Mouse (Mus musculus) midbrain, embryonic 12.5 days (tissue): ENCODE measurements around the gene Syt14. TPM values are rescaled to one million over a fixed set of nuclear protein-coding genes. Genes with fewer than 3 reads are reported as not detected.

ENCODE experiments used
- ATAC-seq: fragments of 200-750 bp; cut with Nextera tagmentation; 2 replicates; pipeline ENCODE4 v1.8.0; 2017; ENCODE audit warnings: low read depth, moderate TSS enrichment, moderate library complexity; ENCODE audit not compliant: low FRiP score
- H3K27ac ChIP-seq: fragments of 300-500 bp; sonication (generic); replicated peaks from 2 replicates; pipeline ENCODE4 v1.5.1; 2016; ENCODE audit warnings: mild to moderate bottlenecking
- H3K27me3 ChIP-seq: fragments of 300-500 bp; sonication (generic); 2 replicates; pipeline ENCODE4 v1.6.1; 2016; ENCODE audit warnings: mild to moderate bottlenecking
- H3K36me3 ChIP-seq: fragments of 300-500 bp; sonication (generic); 2 replicates; pipeline ENCODE4 v1.6.1; 2016
- H3K4me1 ChIP-seq: fragments of 300-500 bp; sonication (generic); 2 replicates; pipeline ENCODE4 v1.6.1; 2016
- H3K4me2 ChIP-seq: fragments of 300-500 bp; sonication (generic); replicated peaks from 2 replicates; pipeline ENCODE4 v1.6.1; 2016; ENCODE audit warnings: mild to moderate bottlenecking, moderate library complexity
- H3K4me3 ChIP-seq: fragments of 300-500 bp; sonication (generic); 2 replicates; pipeline ENCODE4 v1.5.1; 2016; ENCODE audit warnings: mild to moderate bottlenecking
- H3K9ac ChIP-seq: fragments of 300-500 bp; sonication (generic); replicated peaks from 2 replicates; pipeline ENCODE4 v1.6.1; 2016; ENCODE audit warnings: mild to moderate bottlenecking, moderate library complexity
- H3K9me3 ChIP-seq: fragments of 300-500 bp; sonication (generic); 2 replicates; pipeline ENCODE4 v1.6.1; 2016; ENCODE audit warnings: mild to moderate bottlenecking
- WGBS: fragments of 180-500 bp; shearing (Covaris S2); methylation state at CpG from one replicate; pipeline ENCODE4 v1.1.7; 2016; 5-methylcytosine and 5-hydroxymethylcytosine counted together
- polyA plus RNA-seq: library from polyadenylated mRNA; unstranded; fragments of >200 nt; fragmentation: Nextera tagmentation; extraction: Ambion mirVana; gene quantifications from 2 replicates; pipeline ENCODE4 v1.2.1, GENCODE M21; 2016

Gene Syt14
- polyA plus RNA-seq, 1 experiment from 2014 or later, result 8.8 TPM

DNA sequence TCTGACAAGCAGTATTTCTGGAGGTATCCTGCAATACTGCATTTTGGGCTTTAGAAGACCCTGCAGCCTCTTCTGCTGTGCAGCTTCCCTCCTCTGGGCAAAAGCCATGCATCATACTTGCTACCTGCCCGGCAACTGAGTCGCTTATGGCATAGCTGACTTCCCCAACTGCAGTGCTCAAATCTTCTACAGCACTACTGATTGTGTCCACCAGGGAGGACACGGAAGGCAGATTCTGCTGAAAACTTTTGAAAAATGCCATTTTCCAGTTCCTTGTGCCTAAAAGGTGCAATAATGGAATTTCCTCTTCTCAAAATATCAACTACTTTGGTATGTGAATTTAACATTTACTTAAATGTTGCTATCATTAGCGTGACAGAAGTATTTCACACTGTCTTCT lies 51.2 kb downstream of the Syt14 start:
- Histone ChIP-seq H3K4me3 (no peak overlapping the region), H3K4me2 (no peak overlapping the region), H3K36me3 (no peaks in the 10 kb centered on the region), H3K4me1 (no peaks in the 10 kb centered on the region), H3K27me3 (no peaks in the 10 kb centered on the region), H3K27ac (no peak overlapping the region), H3K9ac (no peak overlapping the region), H3K9me3 (no peaks in the 10 kb centered on the region)
- 90% methylated on average over 4 of the region's 4 CpGs for WGBS
- ATAC-seq, result no peak

GRCm38 (mm10) chr1:192981658-192982057 lies 53.9 kb downstream of the Syt14 start:
- Histone ChIP-seq H3K4me1 (no peaks in the 10 kb centered on the region), H3K4me3 (no peak overlapping the region), H3K9ac (no peak overlapping the region), H3K27me3 (no peaks in the 10 kb centered on the region), H3K36me3 (no peaks in the 10 kb centered on the region), H3K4me2 (no peak overlapping the region), H3K9me3 (no peaks in the 10 kb centered on the region), H3K27ac (no peak overlapping the region)
- ATAC-seq, result no peak
- 93% methylated on average over 3 of the region's 3 CpGs for WGBS

GRCm38 (mm10) chr1:192981120-192981519 lies 54.5 kb downstream of the Syt14 start:
- Histone ChIP-seq H3K4me3 (no peak overlapping the region), H3K27ac (no peak overlapping the region), H3K9me3 (no peaks in the 10 kb centered on the region), H3K27me3 (no peaks in the 10 kb centered on the region), H3K4me2 (no peak overlapping the region), H3K4me1 (no peaks in the 10 kb centered on the region), H3K36me3 (no peaks in the 10 kb centered on the region), H3K9ac (no peak overlapping the region)
- 84% methylated on average over 1 of the region's 1 CpGs for WGBS
- no peak for ATAC-seq

GRCm38 (mm10) chr1:192962323-192962722 lies 73.3 kb downstream of the Syt14 start:
- 84% methylated on average over 5 of the region's 5 CpGs for WGBS
- H3K4me1 ChIP-seq, result no peaks in the 10 kb centered on the region
- no peak overlapping the region for H3K4me2 ChIP-seq
- H3K27ac ChIP-seq, result no peak overlapping the region
- ATAC-seq, result no peak
- H3K9me3 ChIP-seq, result no peaks in the 10 kb centered on the region
- H3K9ac ChIP-seq, result no peak overlapping the region
- H3K27me3 ChIP-seq, result no peaks in the 10 kb centered on the region
- peaks cover 7% of the 10 kb centered on the region for H3K36me3 ChIP-seq
- H3K4me3 ChIP-seq, result no peak overlapping the region

GRCm38 (mm10) chr1:192947839-192948173 lies 87.8 kb downstream of the Syt14 start:
- no peaks in the 10 kb centered on the region for H3K9me3 ChIP-seq
- H3K27me3 ChIP-seq, result no peaks in the 10 kb centered on the region
- peak; percentile 60 for ATAC-seq
- no peaks in the 10 kb centered on the region for H3K36me3 ChIP-seq
- no peak overlapping the region for H3K4me2 ChIP-seq
- peaks cover 6% of the 10 kb centered on the region for H3K4me1 ChIP-seq
- H3K9ac ChIP-seq, result no peak overlapping the region
- H3K4me3 ChIP-seq, result no peak overlapping the region
- WGBS, result 15% methylated on average over 2 of the region's 2 CpGs
- peak overlapping the region; percentile 52 for H3K27ac ChIP-seq

- Histone ChIP-seq H3K9ac (no peak overlapping the region), H3K4me1 (peaks cover 6% of the 10 kb centered on the region), H3K36me3 (no peaks in the 10 kb centered on the region), H3K4me2 (no peak overlapping the region), H3K4me3 (no peak overlapping the region), H3K27ac (peak overlapping the region; percentile 52), H3K27me3 (no peaks in the 10 kb centered on the region), H3K9me3 (no peaks in the 10 kb centered on the region)
- 36% methylated on average over 1 of the region's 1 CpGs for WGBS
- no peak; the same call in 1 of the 2 replicates for ATAC-seq
Measured at GRCm38 (mm10) chr1:192947170-192947838, 88.3 kb downstream of the Syt14 start.

DNA sequence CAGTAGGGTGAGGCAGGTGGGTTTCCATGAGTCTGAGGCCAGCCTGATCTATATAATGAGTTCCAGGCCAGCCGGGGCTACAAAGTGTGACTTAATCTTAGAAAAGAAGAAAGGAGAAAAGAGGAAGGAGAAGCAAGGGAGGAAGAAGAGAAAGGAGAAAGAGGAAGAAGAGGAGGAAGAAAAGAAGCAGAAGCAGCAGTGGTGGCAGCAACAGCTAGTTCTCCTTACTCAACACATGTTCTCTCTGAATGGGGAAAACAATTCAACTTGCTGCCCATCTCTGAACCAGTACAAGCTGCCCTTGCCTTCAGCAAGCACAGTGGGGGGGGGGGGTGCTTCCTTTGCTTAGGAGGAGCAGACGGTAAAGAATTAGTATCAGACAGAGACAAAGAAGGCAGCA lies 96.5 kb downstream of the Syt14 start:
- Histone ChIP-seq H3K27me3 (no peaks in the 10 kb centered on the region), H3K9me3 (no peaks in the 10 kb centered on the region), H3K4me3 (no peak overlapping the region), H3K9ac (no peak overlapping the region), H3K4me2 (no peak overlapping the region), H3K4me1 (no peaks in the 10 kb centered on the region; the same call in 1 of the 2 replicates), H3K27ac (no peak overlapping the region), H3K36me3 (no peaks in the 10 kb centered on the region)
- 63% methylated on average over 2 of the region's 2 CpGs for WGBS
- no peak for ATAC-seq

DNA sequence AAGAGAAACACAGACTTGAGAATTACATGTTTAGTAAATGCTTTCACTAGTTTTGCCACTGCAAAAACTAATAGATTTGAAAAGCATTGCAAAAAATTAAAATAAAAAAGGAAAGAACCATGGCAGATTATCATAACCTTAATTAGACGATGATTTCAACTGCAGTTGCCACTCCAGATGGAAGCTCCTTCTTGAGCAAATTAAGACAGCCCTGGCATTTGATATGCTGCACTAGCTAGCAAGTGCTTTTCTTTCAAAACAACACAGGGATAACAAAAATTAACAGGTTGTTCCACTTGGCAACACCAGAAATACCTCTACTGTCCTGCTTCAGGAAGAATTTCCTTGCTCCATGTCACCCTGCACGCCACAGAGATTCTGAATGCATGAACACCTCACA lies 97.6 kb downstream of the Syt14 start:
- 95% methylated on average over 2 of the region's 2 CpGs for WGBS
- Histone ChIP-seq H3K36me3 (no peaks in the 10 kb centered on the region), H3K27ac (no peak overlapping the region), H3K4me1 (no peaks in the 10 kb centered on the region; the same call in 1 of the 2 replicates), H3K9me3 (no peaks in the 10 kb centered on the region), H3K27me3 (no peaks in the 10 kb centered on the region), H3K4me2 (no peak overlapping the region), H3K4me3 (no peak overlapping the region), H3K9ac (no peak overlapping the region)
- ATAC-seq, result no peak

DNA sequence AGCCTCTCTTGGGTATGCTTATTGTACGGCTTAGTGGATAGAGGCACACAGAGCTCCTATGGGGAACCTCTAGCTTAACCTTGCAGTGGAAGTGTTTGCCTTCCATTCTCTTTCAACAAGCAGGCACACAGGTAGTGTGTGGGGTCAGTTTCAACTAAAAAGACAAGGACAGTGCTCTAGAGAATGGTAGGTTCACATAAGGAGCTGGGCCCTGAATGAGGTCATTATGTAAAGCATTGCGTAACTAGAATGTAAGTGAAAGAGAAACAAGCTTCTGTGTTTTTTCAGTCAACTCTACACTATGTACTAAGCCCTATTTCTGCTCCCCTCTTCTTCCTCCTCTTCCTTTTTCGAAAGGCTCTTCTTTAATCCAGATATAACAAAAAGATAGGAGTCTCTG lies 103.8 kb downstream of the Syt14 start:
- ATAC-seq, result no peak
- H3K4me3 ChIP-seq, result no peak overlapping the region
- H3K27me3 ChIP-seq, result no peaks in the 10 kb centered on the region
- no peaks in the 10 kb centered on the region for H3K9me3 ChIP-seq
- H3K36me3 ChIP-seq, result peaks cover 21% of the 10 kb centered on the region
- H3K9ac ChIP-seq, result no peak overlapping the region
- no peaks in the 10 kb centered on the region for H3K4me1 ChIP-seq
- WGBS, result 87% methylated on average over 3 of the region's 3 CpGs
- no peak overlapping the region for H3K4me2 ChIP-seq
- H3K27ac ChIP-seq, result no peak overlapping the region

GRCm38 (mm10) chr1:192912101-192912728 lies 123.4 kb downstream of the Syt14 start:
- no peak for ATAC-seq
- no peaks in the 10 kb centered on the region for H3K27me3 ChIP-seq

DNA sequence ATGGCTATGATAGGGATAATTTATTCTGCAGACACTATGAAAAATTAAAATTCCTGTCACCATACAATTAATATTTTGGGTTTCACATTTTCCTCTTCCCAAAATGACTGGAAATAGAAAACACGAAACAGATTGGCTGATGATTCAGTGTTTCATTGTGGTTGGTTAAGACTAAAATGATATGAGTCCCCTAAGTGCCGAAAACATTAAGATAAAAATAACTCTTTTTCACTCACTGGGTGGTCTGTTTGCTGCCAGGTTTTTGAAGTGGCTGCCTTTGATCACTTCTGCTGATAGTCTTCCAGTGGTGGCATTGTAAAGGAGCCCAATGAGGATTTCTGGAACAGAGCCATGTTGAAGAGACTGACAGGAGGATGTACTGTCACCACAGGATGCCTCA lies 134.1 kb downstream of the Syt14 start:
- ATAC-seq, result no peak
- Histone ChIP-seq H3K9me3 (no peaks in the 10 kb centered on the region), H3K27me3 (no peaks in the 10 kb centered on the region), H3K36me3 (peaks cover 4% of the 10 kb centered on the region; the same call in 1 of the 2 replicates), H3K27ac (no peak overlapping the region), H3K4me3 (no peak overlapping the region), H3K9ac (no peak overlapping the region), H3K4me2 (no peak overlapping the region), H3K4me1 (no peaks in the 10 kb centered on the region)
- 87% methylated on average over 2 of the region's 2 CpGs for WGBS

More at GRCm38 (mm10) chr1:192912101-192912728, 123.4 kb downstream of the Syt14 start:
- H3K36me3 ChIP-seq, result peaks cover 7% of the 10 kb centered on the region; the same call in 1 of the 2 replicates
- no peak overlapping the region for H3K4me2 ChIP-seq
- H3K4me3 ChIP-seq, result no peak overlapping the region
- H3K9ac ChIP-seq, result no peak overlapping the region
- 70% methylated on average over 3 of the region's 3 CpGs for WGBS
- no peak overlapping the region for H3K27ac ChIP-seq
- H3K9me3 ChIP-seq, result no peaks in the 10 kb centered on the region
- no peaks in the 10 kb centered on the region for H3K4me1 ChIP-seq

DNA sequence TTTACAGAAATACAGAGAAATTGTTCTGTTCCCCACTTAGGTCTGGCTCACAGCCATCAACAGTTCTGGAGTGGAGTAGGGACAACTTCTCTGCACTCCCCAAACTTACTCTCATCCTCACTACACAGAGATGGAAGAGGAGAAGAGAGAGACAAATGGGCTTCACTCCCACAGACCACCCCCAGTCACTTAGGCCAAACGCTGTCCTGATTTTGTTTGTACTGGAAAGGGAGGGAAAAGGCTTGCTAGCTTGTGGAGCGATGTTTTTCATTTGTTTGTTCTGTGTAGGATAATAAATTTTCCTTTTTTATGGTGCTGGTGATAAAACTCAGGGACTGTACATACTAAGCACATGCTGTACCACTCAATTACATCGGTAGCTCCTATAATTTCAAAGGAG lies 134.7 kb downstream of the Syt14 start:
- no peak overlapping the region for H3K27ac ChIP-seq
- no peaks in the 10 kb centered on the region for H3K27me3 ChIP-seq
- H3K9me3 ChIP-seq, result no peaks in the 10 kb centered on the region
- no peak overlapping the region for H3K4me3 ChIP-seq
- ATAC-seq, result no peak
- H3K4me1 ChIP-seq, result no peaks in the 10 kb centered on the region
- 87% methylated on average over 3 of the region's 3 CpGs for WGBS
- peaks cover 4% of the 10 kb centered on the region; the same call in 1 of the 2 replicates for H3K36me3 ChIP-seq
- H3K9ac ChIP-seq, result no peak overlapping the region
- no peak overlapping the region for H3K4me2 ChIP-seq
